Mouse (Mus musculus) liver, postnatal 0 days (tissue): ENCODE results near the gene Adam12. TPM values are rescaled to one million over a fixed set of nuclear protein-coding genes. Genes with fewer than 3 reads are reported as not detected.
A peak's percentile ranks its signal among the peaks of the same experiment; 100 is the strongest.

ENCODE experiments used
- ATAC-seq: fragments of 200-750 bp; cut with Nextera tagmentation; 2 replicates; pipeline ENCODE4 v1.8.0; 2017; ENCODE audit warnings: mild to moderate bottlenecking, moderate library complexity
- DNase-seq: peaks from one replicate; pipeline ENCODE4 v3.0.0-alpha.2; 2016
- H3K27ac ChIP-seq: fragments of 300-500 bp; sonication (generic); 2 replicates; pipeline ENCODE4 v1.5.1; 2014; ENCODE audit warnings: antibody characterized with exemption, moderate library complexity, mild to moderate bottlenecking, low read depth
- H3K27me3 ChIP-seq: fragments of 300-500 bp; sonication (generic); 2 replicates; pipeline ENCODE4 v1.6.1; 2014; ENCODE audit warnings: low read length, control low read depth, mixed read lengths; ENCODE audit not compliant: insufficient read depth
- H3K36me3 ChIP-seq: fragments of 300-500 bp; sonication (generic); replicated peaks from 2 replicates; pipeline ENCODE4 v1.6.1; 2014; ENCODE audit warnings: mild to moderate bottlenecking, control low read depth, low read length, moderate library complexity, mixed read lengths; ENCODE audit not compliant: insufficient read depth
- H3K4me1 ChIP-seq: fragments of 300-500 bp; sonication (generic); 2 replicates; pipeline ENCODE4 v1.6.1; 2014; ENCODE audit warnings: antibody characterized with exemption, mild to moderate bottlenecking, control low read depth; ENCODE audit not compliant: insufficient read depth
- H3K4me2 ChIP-seq: fragments of 300-500 bp; sonication (generic); 2 replicates; pipeline ENCODE4 v1.6.1; 2014; ENCODE audit warnings: low read depth, mild to moderate bottlenecking, low read length, moderate library complexity, mixed read lengths
- H3K4me3 ChIP-seq: fragments of 300-500 bp; sonication (generic); 2 replicates; pipeline ENCODE4 v1.5.1; 2014; ENCODE audit warnings: low read depth, low read length
- H3K9ac ChIP-seq: fragments of 300-500 bp; sonication (generic); replicated peaks from 2 replicates; pipeline ENCODE4 v1.6.1; 2014; ENCODE audit warnings: mild to moderate bottlenecking, moderate library complexity
- H3K9me3 ChIP-seq: fragments of 300-500 bp; sonication (generic); 2 replicates; pipeline ENCODE4 v1.6.1; 2016; ENCODE audit warnings: mild to moderate bottlenecking, control low read depth, low read length, mixed read lengths
- CTCF ChIP-seq: sonication (generic); IDR thresholded peaks from 2 replicates; pipeline ENCODE4 v1.5.1; 2016; ENCODE audit warnings: antibody characterized with exemption, low read depth
- EP300 ChIP-seq: IDR thresholded peaks from 2 replicates; pipeline ENCODE4 v1.6.1; 2016; ENCODE audit warnings: antibody characterized with exemption, low read depth, mild to moderate bottlenecking
- WGBS: fragments of 180-500 bp; shearing (Covaris S2); extraction: QIAGEN DNeasy Blood & Tissue Kit; methylation state at CpG from one replicate; pipeline ENCODE4 v1.1.7; 2014; ENCODE audit not compliant: insufficient replicate concordance; 5-methylcytosine and 5-hydroxymethylcytosine counted together
- polyA plus RNA-seq: library from polyadenylated mRNA; unstranded; fragments of >200 nt; fragmentation: Nextera tagmentation; extraction: Ambion mirVana; gene quantifications from 2 replicates; pipeline ENCODE4 v1.2.1, GENCODE M21; 2015

Adam12 gene
- polyA plus RNA-seq: 0.93 and 1.1 TPM in 2 replicates

- Histone ChIP-seq H3K9ac (no peak within 1 kb of the TSS), H3K9me3 (no peaks in the 10 kb centered on the region), H3K36me3 (no peaks in the 10 kb centered on the region), H3K4me3 (no peak within 1 kb of the TSS), H3K27ac (no peak within 1 kb of the TSS), H3K4me1 (no peaks in the 10 kb centered on the region; the same call in 1 of the 2 replicates), H3K4me2 (no peak within 1 kb of the TSS), H3K27me3 (no peaks in the 10 kb centered on the region)
- no peak for TF ChIP-seq CTCF
- TF ChIP-seq EP300: no peak
- DNase-seq (no peak), ATAC-seq (no peak)
- WGBS: 62% methylated on average over 14 of the region's 14 CpGs
Measured at GRCm38 (mm10) chr7:134231378-134232346, at the start of gene Adam12. Adam12 (minus strand) TSS chr7:134232146.

- H3K27ac ChIP-seq: no peak overlapping the region
- no peaks in the 10 kb centered on the region for H3K36me3 ChIP-seq
- no peaks in the 10 kb centered on the region for H3K9me3 ChIP-seq
- 79% methylated on average over 5 of the region's 5 CpGs for WGBS
- H3K27me3 ChIP-seq: no peaks in the 10 kb centered on the region
- ATAC-seq (no peak), DNase-seq (no peak)
- no peak overlapping the region for H3K4me2 ChIP-seq
- no peak overlapping the region for H3K4me3 ChIP-seq
- no peak overlapping the region for H3K9ac ChIP-seq
- H3K4me1 ChIP-seq: no peaks in the 10 kb centered on the region
- TF ChIP-seq CTCF: no peak
- no peak for TF ChIP-seq EP300
Measured at GRCm38 (mm10) chr7:134272956-134273355, 41.0 kb upstream of the Adam12 start.

- no peak overlapping the region for H3K9ac ChIP-seq
- DNase-seq: no peak
- no peaks in the 10 kb centered on the region for H3K27me3 ChIP-seq
- no peak overlapping the region for H3K4me2 ChIP-seq
- no peak for ATAC-seq
- TF ChIP-seq EP300 (no peak), CTCF (no peak)
- H3K27ac ChIP-seq: no peak overlapping the region
- 74% methylated on average over 4 of the region's 4 CpGs for WGBS
- H3K4me1 ChIP-seq: no peaks in the 10 kb centered on the region
- no peaks in the 10 kb centered on the region for H3K9me3 ChIP-seq
- no peaks in the 10 kb centered on the region for H3K36me3 ChIP-seq
- no peak overlapping the region for H3K4me3 ChIP-seq
Measured at GRCm38 (mm10) chr7:134272421-134272820, 40.5 kb upstream of the Adam12 start.

- H3K27me3 ChIP-seq: no peaks in the 10 kb centered on the region
- no peak for ATAC-seq
- no peak overlapping the region for H3K4me3 ChIP-seq
- no peaks in the 10 kb centered on the region for H3K36me3 ChIP-seq
- no peaks in the 10 kb centered on the region for H3K9me3 ChIP-seq
- H3K4me1 ChIP-seq: no peaks in the 10 kb centered on the region
- TF ChIP-seq CTCF (no peak), EP300 (no peak)
- WGBS: 70% methylated on average over 4 of the region's 4 CpGs
- no peak overlapping the region for H3K4me2 ChIP-seq
- H3K27ac ChIP-seq: no peak overlapping the region
- H3K9ac ChIP-seq: no peak overlapping the region
- no peak for DNase-seq
Measured at GRCm38 (mm10) chr7:134265783-134266182, 33.8 kb upstream of the Adam12 start.

- Histone ChIP-seq H3K27me3 (no peaks in the 10 kb centered on the region), H3K4me1 (no peaks in the 10 kb centered on the region), H3K4me3 (no peak overlapping the region), H3K9ac (no peak overlapping the region), H3K9me3 (no peaks in the 10 kb centered on the region), H3K36me3 (no peaks in the 10 kb centered on the region), H3K27ac (no peak overlapping the region), H3K4me2 (no peak overlapping the region)
- peak; percentile 71 for DNase-seq
- TF ChIP-seq CTCF (peak; percentile 81), EP300 (no peak)
- ATAC-seq: no peak
- 45% methylated on average over 4 of the region's 4 CpGs for WGBS
Measured at GRCm38 (mm10) chr7:134263146-134263906, 31.4 kb upstream of the Adam12 start.
